Mouse (Mus musculus) cortical plate, adult 2 months (tissue): ENCODE measurements at regions not wholly inside any gene's neighbourhood (a gene's known extent, or its start where the extent isn't known, plus 50 kb on each side); places are given as distances from the start of the nearest gene placed in this dataset.

Experiments
- H3K27ac ChIP-seq: fragments of 200-500 bp; 2 replicates; pipeline ENCODE4 v1.5.1; 2012; ENCODE audit warnings: low read length, control low read depth, inconsistent platforms; ENCODE audit not compliant: insufficient read depth
- H3K4me1 ChIP-seq: fragments of 200-500 bp; 2 replicates; pipeline ENCODE4 v1.6.1; 2011; ENCODE audit warnings: low read length; ENCODE audit not compliant: control insufficient read depth, insufficient read depth
- H3K4me3 ChIP-seq: fragments of 200-500 bp; 2 replicates; pipeline ENCODE4 v1.5.1; 2011; ENCODE audit warnings: mild to moderate bottlenecking, low read length, control low read depth; ENCODE audit not compliant: insufficient read depth
- CTCF ChIP-seq: fragments of 200-500 bp; IDR thresholded peaks from 2 replicates; pipeline ENCODE4 v1.5.1; 2011; ENCODE audit warnings: mild to moderate bottlenecking, control low read depth, low read length; ENCODE audit not compliant: insufficient read depth; ENCODE audit errors: extremely low read depth
- POLR2A ChIP-seq: fragments of 200-500 bp; IDR thresholded peaks from 2 replicates; pipeline ENCODE4 v1.6.1; 2011; ENCODE audit warnings: mild to moderate bottlenecking, low read length, control low read depth; ENCODE audit not compliant: insufficient read depth; ENCODE audit errors: extremely low read depth

- Histone ChIP-seq H3K4me1 (no peaks in the 10 kb centered on the region; the same call in 1 of the 2 replicates), H3K4me3 (no peak overlapping the region), H3K27ac (no peak overlapping the region)
- TF ChIP-seq POLR2A (no peak), CTCF (no peak)
Measured at GRCm38 (mm10) chr11:111890026-111890425, 824.1 kb downstream of the Kcnj2 start.

- Histone ChIP-seq H3K4me1 (no peaks in the 10 kb centered on the region; the same call in 1 of the 2 replicates), H3K4me3 (no peak overlapping the region), H3K27ac (no peak overlapping the region)
- TF ChIP-seq POLR2A (no peak), CTCF (no peak)
Measured at GRCm38 (mm10) chr11:111893861-111894260, 827.9 kb downstream of the Kcnj2 start.

- no peak overlapping the region for H3K4me3 ChIP-seq
- H3K4me1 ChIP-seq = no peaks in the 10 kb centered on the region; the same call in 1 of the 2 replicates
- no peak overlapping the region for H3K27ac ChIP-seq
- TF ChIP-seq POLR2A = no peak
- no peak for TF ChIP-seq CTCF
Measured at GRCm38 (mm10) chr11:111895221-111896200, 829.5 kb downstream of the Kcnj2 start.

- Histone ChIP-seq H3K4me1 (no peaks in the 10 kb centered on the region; the same call in 1 of the 2 replicates), H3K27ac (no peak overlapping the region), H3K4me3 (no peak overlapping the region)
- TF ChIP-seq CTCF = no peak
- TF ChIP-seq POLR2A = no peak
Measured at GRCm38 (mm10) chr11:111897001-111897400, 831.0 kb downstream of the Kcnj2 start.

GRCm38 (mm10) chr11:111904086-111904485 is 838.1 kb downstream of the Kcnj2 start:
- no peak overlapping the region for H3K27ac ChIP-seq
- TF ChIP-seq CTCF (no peak), POLR2A (no peak)
- H3K4me3 ChIP-seq = no peak overlapping the region

GRCm38 (mm10) chr11:111913891-111914290 is 847.9 kb downstream of the Kcnj2 start:
- no peak for TF ChIP-seq POLR2A
- no peak for TF ChIP-seq CTCF
- peaks cover 3% of the 10 kb centered on the region; the same call in 1 of the 2 replicates for H3K4me1 ChIP-seq
- H3K27ac ChIP-seq = peak overlapping the region; percentile 77
- H3K4me3 ChIP-seq = no peak overlapping the region

More at GRCm38 (mm10) chr11:111904086-111904485, 838.1 kb downstream of the Kcnj2 start:
- no peaks in the 10 kb centered on the region; the same call in 1 of the 2 replicates for H3K4me1 ChIP-seq

GRCm38 (mm10) chr11:111926336-111926735 is 855.7 kb upstream of the Sox9 start:
- H3K4me1 ChIP-seq = no peaks in the 10 kb centered on the region
- no peak overlapping the region for H3K4me3 ChIP-seq
- no peak overlapping the region for H3K27ac ChIP-seq
- TF ChIP-seq POLR2A (no peak), CTCF (no peak)

- Histone ChIP-seq H3K27ac (no peak overlapping the region), H3K4me1 (no peaks in the 10 kb centered on the region), H3K4me3 (no peak overlapping the region)
- no peak for TF ChIP-seq POLR2A
- no peak for TF ChIP-seq CTCF
Measured at GRCm38 (mm10) chr11:111929366-111929765, 852.7 kb upstream of the Sox9 start.

GRCm38 (mm10) chr11:111932052-111932451 is 850.0 kb upstream of the Sox9 start:
- TF ChIP-seq CTCF (no peak), POLR2A (no peak)
- no peak overlapping the region for H3K27ac ChIP-seq
- H3K4me3 ChIP-seq = no peak overlapping the region
- no peaks in the 10 kb centered on the region for H3K4me1 ChIP-seq

GRCm38 (mm10) chr11:111944282-111944681 is 837.7 kb upstream of the Sox9 start:
- H3K4me1 ChIP-seq = no peaks in the 10 kb centered on the region
- no peak overlapping the region for H3K27ac ChIP-seq
- TF ChIP-seq CTCF (no peak), POLR2A (no peak)
- no peak overlapping the region for H3K4me3 ChIP-seq
